Mouse (Mus musculus) ovary, postnatal 36 days (tissue): Measurements from ENCODE around the gene Senp5.
"Not testable (repeated sequence)": the region's sequence is repeated elsewhere in the genome, so short reads cannot be mapped to it uniquely, and the experiment has no call there.

Experiments used
- DNase-seq: peaks from one replicate; pipeline ENCODE4 v3.0.0; 2022; ENCODE audit warnings: low spot score, mixed read lengths

The Senp5 gene

DNA sequence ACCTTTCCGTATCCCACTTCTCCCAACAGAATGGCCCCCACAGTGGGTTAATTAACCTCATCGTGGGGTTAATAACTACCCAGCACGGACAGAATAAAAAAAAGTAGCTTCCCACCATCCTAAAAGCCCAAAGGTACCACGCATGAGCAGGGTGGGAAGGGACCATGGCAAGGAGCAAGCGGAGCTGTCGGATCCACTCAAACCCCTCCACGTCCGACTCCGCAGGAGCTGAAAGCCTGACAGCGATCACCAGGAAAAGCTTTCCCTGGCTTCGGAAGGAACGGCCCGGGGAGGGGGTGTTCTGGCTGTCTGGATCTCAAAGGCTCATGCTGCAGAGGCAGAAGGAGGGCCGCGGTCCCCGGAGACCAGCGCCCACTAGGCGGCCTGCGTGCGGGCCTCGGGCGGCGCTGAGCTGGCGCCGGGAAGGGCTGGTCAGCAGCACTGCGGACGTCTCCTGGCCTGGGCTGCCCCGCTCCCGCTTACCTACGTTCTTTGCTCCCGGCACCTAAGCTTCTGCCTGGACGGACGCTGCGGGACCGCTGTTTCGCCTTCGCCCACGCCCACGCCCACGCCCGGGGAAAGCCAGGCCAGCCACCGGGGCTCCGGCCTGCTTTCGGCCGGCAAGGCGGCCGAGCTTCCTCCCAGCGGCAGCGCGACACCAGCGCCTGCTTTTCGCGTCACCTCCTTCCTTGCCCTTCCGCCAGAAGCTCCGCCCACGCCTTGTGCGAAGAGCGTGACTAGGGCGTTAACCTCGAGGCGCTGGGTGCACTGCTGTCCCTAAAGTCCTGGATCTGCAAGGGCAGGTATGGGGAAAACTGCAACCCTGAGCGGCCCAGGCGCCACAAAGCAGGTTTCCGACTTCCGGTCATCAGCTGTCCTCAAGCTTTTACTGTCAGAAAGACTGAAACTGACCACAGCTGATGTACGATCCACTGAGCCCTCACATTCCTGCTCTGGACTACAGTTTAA, at the start of gene Senp5:
Gene Senp5, minus strand, starts transcription at position 779 of the 969 bp plus-strand sequence.
- peak; percentile 90 for DNase-seq

DNA sequence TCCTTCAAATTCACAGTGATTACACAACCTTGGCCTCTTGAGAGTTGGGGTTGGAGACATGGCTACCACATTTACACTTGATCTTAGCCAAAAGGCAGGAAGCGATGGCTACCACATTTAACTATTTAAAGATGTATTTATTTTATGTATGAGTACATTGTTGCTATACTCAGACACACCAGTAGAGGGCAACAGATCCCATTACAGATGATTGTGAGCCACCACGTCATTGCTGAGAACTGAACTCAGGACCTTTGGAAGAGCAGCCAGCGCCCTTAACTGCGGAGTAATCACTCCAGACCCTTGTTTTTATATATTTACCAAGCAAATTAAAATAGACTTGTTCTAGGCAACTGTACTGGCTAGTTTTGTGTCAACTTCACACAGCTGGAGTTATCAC, 39.3 kb upstream of the Senp5 start:
- DNase-seq: no peak

DNA sequence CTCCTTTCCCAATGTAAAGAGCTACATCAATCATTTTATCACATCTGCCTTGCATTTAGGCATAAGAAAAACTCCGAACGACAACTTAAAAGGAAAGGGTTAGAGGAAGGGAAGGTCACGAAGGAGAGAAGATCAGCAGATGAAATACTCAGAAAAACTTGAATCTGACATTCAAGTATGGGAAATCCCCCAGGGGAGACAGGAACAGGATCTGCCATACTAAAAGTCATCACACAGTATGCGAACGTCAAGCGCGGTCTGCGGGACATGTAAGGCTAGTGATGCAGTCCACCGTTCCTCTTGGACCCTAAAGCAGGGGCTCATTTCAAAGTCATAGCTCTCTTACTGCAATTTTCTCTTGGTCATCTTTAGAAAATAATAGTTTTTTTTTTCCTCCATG, 16.6 kb upstream of the Senp5 start:
- no peak for DNase-seq

DNA sequence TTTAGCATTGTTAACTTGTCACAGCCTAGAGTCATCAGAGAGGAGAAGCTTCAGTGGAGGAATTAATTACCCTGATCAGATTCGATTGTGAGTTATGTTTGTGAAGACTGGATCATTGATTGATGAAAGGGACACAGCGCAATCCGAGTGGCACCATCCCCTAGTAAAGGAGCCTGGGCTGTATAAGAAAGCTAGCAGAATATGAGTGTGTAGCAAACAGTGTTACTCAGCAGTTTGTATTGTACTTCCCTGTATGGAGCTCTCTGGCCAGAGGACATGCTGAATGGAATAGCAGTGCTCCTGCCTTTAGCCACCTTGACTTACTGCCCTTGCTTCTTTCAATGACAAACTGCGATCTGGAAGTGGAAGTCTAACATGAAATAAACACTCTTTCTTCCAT, 7.2 kb upstream of the Senp5 start:
- DNase-seq: no peak

DNA sequence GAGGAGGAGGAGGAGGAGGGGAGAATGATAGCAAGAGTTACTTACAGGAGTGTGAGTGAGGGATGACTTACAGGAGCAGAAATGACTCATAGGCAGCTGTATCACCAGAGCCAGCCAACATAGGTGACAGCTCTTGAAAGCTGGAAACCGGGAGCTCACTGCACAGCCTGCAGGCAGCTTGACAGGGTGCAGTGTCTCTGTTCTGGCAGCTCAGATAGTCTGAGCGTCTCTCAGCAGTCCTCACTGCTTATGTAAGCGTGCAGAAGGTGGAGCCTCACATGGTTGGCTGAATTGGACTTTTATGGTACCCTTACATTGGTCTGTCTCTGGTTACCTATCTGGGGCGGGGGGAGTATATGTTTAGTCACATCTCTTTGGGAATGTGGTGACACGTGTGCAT, 6.8 kb upstream of the Senp5 start:
- DNase-seq: no peak

DNA sequence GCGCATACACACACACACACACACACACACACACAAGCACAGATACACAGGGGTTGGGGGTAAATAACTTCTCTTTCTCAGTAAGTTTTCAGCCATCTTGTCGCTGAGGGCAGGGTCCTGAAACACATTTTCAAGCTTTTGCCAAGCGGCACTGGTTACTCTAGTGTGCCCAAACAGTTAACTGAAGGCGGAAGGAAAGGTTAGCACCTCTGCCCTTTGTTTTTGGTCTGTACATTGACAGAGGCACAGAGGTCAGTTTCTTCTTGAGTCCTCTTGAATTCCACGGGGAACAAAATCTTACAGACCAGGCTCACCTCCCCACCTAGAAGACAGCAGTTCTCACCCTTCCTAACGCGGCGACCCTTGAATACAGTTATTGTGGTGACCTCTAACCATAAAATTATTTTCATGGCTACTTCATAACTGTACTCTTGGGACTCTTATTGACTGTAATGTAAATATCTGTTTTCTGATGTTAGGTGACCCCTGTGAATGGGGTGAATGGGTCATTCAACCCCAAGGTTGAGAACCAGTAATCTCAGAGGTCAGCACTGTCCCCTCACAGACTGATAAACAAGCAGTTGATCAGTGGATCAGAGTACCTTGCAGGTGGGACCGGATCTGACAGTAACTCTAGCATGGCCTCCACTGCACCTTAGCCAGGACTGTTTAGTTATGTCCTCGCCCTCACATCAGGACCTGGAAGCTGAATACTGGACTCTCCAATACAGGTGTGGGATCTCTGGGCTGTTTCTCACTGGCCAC, 5.6 kb upstream of the Senp5 start:
- no peak for DNase-seq

DNA sequence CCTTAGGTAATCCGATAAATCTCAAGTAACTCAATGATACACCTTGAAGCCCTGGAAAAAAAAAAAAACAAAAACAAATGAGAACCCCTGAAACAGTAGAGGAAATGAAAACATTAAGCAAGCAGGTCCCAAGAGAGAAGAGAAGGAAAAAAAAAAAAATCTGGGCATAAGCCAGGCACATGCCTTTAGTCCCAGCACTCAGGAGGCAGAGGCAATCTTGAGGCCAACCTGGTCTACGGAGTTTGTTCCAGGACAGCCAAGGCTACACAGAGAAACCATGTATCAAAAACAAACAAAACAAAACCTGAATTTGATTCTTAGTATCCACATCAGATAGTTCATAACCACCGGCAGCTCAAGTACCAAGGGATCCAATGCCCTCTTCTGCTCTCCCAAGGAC, 1.6 kb upstream of the Senp5 start:
- DNase-seq: no peak

DNA sequence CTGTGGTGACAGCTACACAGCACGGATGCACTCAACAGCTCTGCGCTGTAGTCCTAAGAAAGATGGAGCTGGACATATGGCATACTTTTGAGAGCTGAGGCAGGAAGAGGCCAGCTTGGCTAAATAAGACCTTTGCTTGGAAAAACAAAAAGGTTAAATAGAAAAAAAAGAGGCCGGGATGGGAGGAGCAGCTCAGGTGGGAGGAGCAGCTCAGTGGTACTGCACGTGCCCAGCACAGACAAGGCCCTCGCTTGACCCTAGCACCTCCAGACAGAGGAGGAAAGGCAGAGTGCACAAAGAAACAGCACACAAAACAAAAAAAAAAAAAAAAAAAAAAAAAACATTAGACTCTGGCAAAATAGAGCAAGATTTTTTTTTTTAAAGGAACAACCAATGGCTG, 6.7 kb downstream of the Senp5 start:
- DNase-seq: no peak

DNA sequence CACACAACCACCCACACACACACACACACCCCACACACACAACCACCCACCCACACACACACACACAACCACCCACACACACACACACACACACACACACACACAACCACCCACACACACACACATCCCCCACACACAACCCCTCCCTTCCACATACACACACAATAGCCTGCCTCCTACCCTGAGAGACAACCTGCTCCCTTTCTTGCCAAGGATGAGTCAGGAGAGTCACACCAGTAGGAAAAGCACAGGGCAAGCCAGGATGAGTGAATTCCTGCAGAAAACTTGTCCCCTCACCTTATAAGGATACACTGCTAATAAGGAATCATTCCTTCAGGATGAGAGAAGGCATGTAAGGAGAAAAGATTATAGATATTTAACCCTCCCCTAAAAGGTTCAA, 9.1 kb downstream of the Senp5 start:
- no peak for DNase-seq

DNA sequence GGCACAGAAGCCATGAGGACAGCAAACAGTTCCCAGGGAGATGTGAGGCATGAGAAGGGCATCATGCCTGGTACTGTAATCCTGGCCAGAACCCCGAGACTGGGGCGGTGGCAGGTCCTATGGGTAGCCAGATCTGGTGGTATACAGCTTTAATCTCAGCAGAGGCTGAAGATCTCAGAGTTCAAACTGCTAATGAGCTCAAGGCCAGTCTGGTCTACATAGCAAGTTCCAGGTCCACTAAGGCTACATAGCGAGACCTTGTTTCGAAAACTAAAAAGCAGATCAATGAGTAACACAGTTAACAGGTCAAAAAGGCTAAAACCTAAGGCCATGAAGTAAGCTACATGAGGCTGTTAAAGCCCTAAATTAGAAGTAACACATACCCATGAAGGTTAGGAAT, 9.9 kb downstream of the Senp5 start:
- no peak for DNase-seq

DNA sequence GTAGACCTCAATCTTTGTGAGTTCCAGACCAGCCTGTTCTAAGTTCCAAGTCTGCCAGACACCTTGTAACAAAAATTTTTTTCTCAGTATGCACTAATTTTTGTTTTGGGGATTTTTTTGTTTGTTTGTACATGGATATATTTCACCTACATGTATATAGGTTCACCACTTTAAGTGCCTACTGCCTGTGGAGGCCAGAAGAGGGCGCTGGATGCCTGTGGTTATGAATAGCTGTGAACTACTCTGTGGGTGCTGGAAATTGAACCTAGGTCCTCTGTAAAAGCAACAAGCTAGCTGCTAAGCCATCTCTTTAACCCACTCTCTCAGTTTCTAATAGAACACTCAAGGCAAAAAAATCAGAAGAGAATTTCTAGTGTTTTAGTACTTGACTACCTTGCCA, 11.0 kb downstream of the Senp5 start:
- no peak for DNase-seq

DNA sequence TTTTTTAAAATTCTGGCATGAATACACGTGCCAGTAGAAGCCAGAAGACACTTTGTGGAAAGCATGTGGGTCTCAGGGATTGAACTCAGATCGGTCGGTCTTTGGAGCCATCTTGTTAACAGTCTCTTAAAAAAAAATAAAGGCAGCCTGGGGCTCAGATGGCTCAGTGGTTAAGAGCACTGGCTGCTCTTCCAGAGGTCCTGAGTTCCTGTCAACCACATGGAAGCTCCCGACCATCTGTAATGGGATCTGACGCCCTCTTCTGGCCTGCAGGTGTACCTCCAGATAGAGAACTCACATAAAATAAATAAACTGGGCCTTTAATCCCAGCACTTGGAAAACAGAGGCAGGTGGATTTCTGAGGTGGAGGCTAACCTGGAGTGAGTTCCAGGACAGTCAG, 22.1 kb downstream of the Senp5 start:
- DNase-seq: no peak

DNA sequence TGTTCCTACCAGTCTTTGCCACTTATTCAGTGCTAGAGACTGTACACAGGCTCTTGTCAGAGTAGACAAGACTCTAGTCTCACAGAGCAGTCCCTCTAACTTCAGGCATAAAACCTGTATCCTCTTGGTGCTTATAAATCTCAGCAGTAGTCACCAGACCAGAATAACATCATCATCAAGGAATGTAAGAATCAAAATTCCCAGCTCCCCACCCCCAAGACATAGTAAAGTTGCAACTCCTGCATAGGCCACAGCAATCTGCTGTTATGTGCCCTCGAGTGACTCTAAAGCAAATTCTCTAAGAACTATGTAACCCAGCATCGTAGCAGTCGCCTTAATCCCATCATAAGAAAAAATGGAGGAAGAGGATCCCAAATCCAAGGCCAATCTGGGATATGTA, 23.6 kb downstream of the Senp5 start:
- no peak for DNase-seq

DNA sequence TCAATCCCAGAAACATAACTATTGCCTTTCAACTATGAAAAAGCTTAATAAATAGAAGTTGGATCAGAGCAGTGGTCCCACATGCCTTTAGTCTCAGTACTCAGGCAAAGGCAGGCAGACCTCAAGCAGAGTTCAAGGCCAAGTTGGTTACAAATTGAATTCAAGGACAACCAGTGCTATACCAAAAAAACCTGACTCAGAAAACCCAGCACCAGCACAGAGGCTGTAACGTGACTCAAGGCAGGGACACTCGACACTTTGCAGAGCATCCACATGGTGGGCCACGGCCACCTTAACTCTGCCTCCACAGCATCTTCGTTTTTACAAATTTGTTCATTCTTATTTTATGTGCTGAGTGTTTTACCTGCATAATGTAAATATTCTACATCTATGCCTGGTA, 27.8 kb downstream of the Senp5 start:
- no peak for DNase-seq

DNA sequence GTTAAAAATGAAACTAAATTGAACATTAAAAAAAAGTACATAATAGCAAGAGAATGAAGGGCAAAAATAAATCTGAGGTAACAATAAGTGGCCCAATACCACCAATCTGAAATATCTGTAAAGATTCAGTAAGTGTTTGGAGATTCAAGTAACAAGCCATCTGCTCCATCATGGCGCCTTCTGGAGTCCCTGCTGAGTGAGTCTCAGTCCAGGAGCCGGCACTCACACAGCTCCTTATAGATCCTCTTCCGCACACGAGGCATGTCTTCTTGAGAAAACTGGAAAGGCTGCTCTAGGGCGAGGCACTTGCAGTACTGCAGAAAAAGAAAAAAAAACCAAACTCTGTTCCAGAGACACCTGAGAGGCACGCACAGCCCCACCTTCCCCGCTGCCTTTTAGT, 39.9 kb downstream of the Senp5 start:
- no peak for DNase-seq

DNA sequence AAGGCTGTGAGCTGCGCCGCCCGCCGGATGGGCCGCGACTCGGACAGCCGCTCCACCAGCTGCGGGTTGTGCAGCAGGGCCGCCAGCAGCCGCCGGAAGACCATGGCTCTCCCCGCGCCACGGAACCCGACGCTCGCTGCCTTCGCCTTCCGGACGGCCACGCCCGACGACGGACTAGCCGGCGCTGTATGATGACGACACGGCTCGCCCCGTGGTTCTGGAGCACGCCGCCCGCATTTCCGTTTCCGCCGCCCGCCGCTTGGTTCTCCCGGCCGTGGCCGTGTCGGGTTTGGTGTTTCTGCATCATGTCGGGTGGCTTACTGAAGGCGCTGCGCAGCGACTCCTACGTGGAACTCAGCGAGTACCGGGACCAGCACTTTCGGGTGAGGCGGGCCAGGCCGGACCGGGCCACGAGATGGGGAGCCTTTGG, 54.7 kb downstream of the Senp5 start, which contains the start of the genes 0610012G03Rik and Ncbp2:
Gene 0610012G03Rik, minus strand, starts transcription at position 150 of the 430 bp plus-strand sequence.
Gene Ncbp2, plus strand, starts transcription at position 169 of the 430 bp plus-strand sequence.
- peak; percentile 94 for DNase-seq

DNA sequence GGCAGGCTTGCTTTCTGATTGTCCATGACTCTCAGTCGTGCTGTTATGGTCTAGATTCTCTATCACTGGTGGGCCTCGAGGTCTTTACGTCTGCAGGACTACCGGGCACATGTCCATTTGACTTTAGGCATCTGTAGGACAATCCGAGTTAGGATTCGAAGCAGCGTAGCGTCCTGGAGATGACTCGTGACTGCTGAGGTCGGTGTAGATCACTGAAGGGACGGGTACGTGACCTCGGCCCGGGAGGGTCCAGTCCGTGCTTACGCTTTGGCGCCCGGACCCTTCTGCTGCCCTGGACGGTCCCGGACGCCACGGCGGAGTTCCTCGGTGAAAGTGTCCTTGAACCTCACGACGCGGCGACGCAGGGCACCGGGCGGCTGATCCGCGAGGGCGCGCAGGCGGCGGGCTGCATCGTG, 55.2 kb downstream of the Senp5 start:
- DNase-seq: no peak

DNA sequence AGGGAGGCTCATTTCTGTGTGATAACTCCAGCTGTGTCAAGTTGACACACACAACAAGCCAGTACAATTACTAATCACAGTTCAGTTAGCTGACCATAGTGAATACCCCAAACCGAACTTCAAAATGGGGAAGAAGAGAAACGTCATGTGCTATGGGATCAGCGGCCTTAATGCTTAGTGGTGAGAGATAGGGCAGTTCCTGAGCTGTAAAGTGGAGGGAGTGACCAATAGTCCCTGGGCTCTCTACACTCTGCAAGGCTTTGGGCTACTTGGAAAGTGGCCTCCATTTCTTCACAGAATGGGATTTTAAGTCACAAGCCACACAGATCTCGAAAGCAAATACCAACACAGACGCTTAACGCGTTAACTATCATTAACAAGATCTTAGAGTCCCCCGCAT, 55.8 kb downstream of the Senp5 start:
- no peak for DNase-seq

DNA sequence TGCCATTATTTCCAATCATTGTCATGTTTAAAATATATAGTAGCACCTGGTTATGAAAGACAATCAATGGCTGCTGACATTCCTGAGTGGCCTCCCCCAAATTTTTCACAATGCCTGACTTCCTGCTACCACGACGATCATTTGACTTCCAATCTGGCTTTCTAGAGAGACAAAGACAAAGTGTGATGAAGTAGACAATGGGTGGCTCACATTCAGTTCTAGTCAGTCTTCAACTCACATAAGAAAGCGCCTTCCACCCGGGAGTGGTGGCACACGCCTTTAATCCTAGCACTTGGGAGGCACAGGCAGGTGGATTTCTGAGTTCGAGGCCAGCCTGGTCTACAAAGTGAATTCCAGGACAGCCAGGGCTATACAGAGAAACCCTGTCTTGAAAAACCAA, 57.1 kb downstream of the Senp5 start:
- not testable (repeated sequence) for DNase-seq

DNA sequence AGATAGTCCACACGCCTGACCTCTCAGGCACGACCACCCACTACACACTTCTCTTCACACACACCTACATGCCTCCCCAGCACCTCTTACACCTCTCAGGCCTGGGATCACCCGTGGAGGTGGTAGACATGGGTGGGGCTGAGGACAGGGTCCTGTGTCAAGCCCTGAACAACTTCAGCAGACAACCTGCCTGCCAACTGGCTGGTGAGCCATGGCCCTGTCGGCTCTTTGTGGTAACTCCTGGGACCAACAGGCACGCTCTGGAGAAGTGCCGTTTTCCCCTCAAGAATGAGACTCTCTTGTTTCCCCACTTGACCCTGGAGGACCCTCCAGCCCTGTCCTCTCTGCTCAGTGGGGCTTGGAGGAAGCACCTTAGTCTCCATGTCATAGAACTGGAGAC, 57.7 kb downstream of the Senp5 start:
- no peak for DNase-seq

DNA sequence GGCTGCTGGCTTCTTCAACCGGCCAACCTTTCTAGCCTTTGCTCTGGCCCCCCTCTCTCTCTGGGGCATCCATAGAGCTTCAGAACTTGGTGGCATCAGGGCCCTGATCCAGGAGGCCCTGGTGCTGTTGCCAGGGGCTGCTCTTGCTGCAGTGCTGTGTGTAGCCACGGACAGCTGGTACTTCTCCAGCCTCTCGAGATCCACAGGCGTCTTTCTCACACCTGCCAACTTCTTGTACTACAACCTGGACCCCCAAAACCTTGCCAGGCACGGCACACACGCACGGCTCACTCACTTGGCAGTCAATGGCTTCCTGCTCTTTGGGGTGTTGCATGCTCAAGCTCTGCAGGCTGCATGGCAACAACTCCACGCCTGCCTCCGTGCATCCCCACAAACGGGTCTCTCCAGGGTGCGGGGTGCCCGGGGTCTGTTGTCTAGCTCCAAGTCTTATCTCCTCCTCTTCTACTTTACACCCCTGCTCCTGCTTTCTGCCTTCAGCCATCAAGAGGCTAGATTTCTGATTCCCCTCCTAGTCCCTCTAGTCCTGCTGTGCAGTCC, 58.3 kb downstream of the Senp5 start:
- DNase-seq: no peak

DNA sequence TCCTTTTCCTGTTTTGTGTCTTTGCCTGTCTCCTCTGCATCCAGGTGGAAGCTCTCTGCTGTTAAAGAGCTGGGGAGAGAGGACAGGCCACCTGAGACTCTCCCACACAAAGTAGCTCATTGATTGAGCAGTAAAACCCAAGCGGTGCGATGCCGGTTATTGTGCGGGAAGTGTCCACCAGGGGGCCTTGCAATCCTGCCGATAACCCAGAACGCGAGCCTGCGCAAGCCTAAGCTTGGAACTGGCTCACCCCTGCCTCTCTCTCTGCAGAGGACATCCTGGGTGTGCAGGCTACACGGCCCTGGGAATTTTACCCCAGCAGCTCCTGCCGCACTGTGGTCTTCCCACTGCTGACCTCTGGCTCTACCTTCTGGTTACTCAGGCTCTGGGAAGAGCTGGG, 59.1 kb downstream of the Senp5 start:
- peak; percentile 70 for DNase-seq

DNA sequence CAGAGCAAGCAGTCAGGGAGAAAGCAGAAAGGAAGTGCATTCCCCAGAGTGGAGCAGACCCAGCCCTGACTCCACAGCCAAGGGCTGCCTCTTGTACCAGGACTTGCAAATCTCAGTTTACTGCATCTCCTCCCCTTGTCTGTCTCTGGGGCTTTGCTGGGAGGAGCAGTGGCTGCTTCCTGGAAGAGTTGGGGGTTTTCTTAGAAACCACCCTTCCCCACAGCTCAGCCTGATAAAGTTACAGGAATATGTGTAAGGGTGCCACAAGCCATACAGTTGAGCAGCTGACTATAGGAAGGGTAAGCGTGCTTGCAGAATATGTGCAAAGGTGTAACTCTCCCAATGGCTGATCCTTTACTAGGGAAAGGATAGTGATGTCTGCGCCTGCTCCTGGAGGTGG, 62.5 kb downstream of the Senp5 start:
- DNase-seq: no peak
